Mouse (Mus musculus): ENCODE results near the gene Hist1h2bb. TPM values are rescaled to one million over a fixed set of nuclear protein-coding genes. Genes with fewer than 3 reads are reported as not detected.
"Not testable (repeated sequence)": the region's sequence is repeated elsewhere in the genome, so short reads cannot be mapped to it uniquely, and the experiment has no call there.

The Hist1h2bb gene
- polyA plus RNA-seq (2012; rRNA removed) (13.5 and 15.9 TPM in 2 replicates), polyA plus RNA-seq (2014; fragmentation: Nextera tagmentation; extraction: Ambion mirVana) (1.2 and 1.4 TPM in 2 replicates)

GRCm38 (mm10) chr13:23746201-23747080 is at the start of gene Hist1h2bb:
Gene Hist1h2bb (plus strand): TSS chr13:23746734.
- ATAC-seq (ENCODE audit: low FRiP score, low read depth) (peak; percentile 87), DNase-seq (ENCODE audit: low spot score) (peak; percentile 95)
- H3K36me3 ChIP-seq (ENCODE audit: control insufficient read depth, insufficient read depth, low read length); H3K27me3 ChIP-seq (ENCODE audit: control insufficient read depth, insufficient read depth, low read length); H3K9me3 ChIP-seq (ENCODE audit: control insufficient read depth, low read length): not testable (repeated sequence)
- Histone ChIP-seq H3K4me3 (replicated peaks; ENCODE audit: low read length) (peak within 1 kb of the TSS; percentile 42), H3K27ac (replicated peaks; ENCODE audit: low read depth, low read length) (peak within 1 kb of the TSS; percentile 96), H3K4me2 (replicated peaks; ENCODE audit: low read depth, low read length, severe bottlenecking) (peak within 1 kb of the TSS; percentile 69), H3K9ac (ENCODE audit: low read depth, low read length, severe bottlenecking) (peak within 1 kb of the TSS; percentile 59), H3K4me1 (ENCODE audit: control insufficient read depth, insufficient read depth, low read length) (0 out of 2 replicates have a peak, but pooled peaks cover 11% of the 10 kb centered on the region)
- 1% methylated on average over 32 of the region's 58 CpGs for WGBS
- peak; percentile 63; the same call in 1 of the 2 replicates for TF ChIP-seq POLR2A (IDR thresholded peaks at IDR 0.05; ENCODE audit: borderline replicate concordance, extremely low read depth, insufficient read depth, insufficient read length)

DNA sequence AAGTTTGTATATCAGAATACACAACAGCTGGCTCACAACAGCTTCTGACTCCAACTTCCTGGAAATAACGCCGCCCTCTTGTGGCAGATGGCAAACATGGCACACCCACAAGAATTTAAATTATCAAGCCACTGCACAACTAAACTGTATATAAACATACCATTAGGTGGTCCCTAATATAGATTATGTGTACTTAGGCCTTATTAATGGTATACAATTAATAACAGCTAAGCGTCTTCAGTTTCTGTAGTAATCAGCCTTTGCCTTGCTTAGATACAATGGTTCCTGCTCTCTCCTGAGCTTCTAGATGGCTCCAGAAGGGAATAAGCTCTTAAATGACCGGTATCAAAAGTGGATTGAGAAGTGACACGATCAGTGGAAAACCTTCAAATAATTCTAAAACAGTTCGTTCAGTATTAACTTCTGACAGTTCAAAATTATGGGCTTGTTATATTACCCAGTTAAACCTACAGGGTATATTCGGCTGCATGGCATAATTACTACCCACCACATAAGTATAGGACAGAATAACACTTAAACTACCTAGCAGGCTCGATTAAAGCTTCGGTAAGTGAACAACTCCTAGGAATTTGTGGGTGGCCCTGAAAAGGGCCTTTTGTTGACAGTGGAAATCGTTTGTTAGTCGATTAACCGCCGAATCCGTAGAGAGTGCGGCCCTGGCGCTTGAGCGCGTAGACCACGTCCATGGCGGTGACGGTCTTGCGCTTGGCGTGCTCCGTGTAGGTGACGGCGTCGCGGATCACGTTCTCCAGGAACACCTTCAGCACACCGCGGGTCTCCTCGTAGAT is 48.8 kb upstream of the Hist1h2bb start:
- ATAC-seq (ENCODE audit: low FRiP score, low read depth) (peak; percentile 70), DNase-seq (ENCODE audit: low spot score) (peak; percentile 72)
- H3K4me1 ChIP-seq (ENCODE audit: control insufficient read depth, insufficient read depth, low read length), result peaks cover 8% of the 10 kb centered on the region; the same call in 1 of the 2 replicates
- H3K9me3 ChIP-seq (ENCODE audit: control insufficient read depth, low read length), result no peaks in the 10 kb centered on the region
- H3K36me3 ChIP-seq (ENCODE audit: control insufficient read depth, insufficient read depth, low read length), result no peaks in the 10 kb centered on the region
- TF ChIP-seq POLR2A (IDR thresholded peaks at IDR 0.05; ENCODE audit: borderline replicate concordance, extremely low read depth, insufficient read depth, insufficient read length), result no peak
- under 1% methylated on average over 21 of the region's 32 CpGs for WGBS
- H3K27me3 ChIP-seq (ENCODE audit: control insufficient read depth, insufficient read depth, low read length), result no peaks in the 10 kb centered on the region
- H3K27ac ChIP-seq (replicated peaks; ENCODE audit: low read depth, low read length), result peak overlapping the region; percentile 85
- peak overlapping the region; percentile 43 for H3K4me3 ChIP-seq (replicated peaks; ENCODE audit: low read length)
- H3K9ac ChIP-seq (ENCODE audit: low read depth, low read length, severe bottlenecking), result peak overlapping the region; percentile 53
- H3K4me2 ChIP-seq (replicated peaks; ENCODE audit: low read depth, low read length, severe bottlenecking), result peak overlapping the region; percentile 76

DNA sequence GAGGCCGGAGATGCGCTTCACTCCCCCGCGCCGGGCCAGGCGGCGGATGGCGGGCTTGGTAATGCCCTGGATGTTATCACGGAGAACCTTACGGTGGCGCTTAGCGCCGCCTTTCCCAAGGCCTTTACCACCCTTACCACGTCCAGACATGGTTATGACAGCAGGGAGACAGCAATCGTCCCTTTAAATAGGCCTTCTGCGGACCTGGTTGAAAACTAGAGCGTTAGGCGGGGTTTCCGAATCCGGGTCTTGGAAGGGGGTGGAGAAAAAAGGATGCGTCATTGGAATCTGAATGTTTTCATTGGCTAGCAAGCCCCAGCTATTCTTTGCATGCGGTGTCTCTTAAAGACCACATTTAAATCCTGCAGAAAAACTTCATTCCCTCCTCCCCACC is 48.2 kb upstream of the Hist1h2bb start, which contains the start of gene Hist1h4c:
Gene Hist1h4c, minus strand, starts transcription at position 155 of the 394 bp plus-strand sequence.
- peak; percentile 99 for DNase-seq (ENCODE audit: low spot score)
- H3K9me3 ChIP-seq (ENCODE audit: control insufficient read depth, low read length), result no peaks in the 10 kb centered on the region
- H3K27me3 ChIP-seq (ENCODE audit: control insufficient read depth, insufficient read depth, low read length), result no peaks in the 10 kb centered on the region
- H3K27ac ChIP-seq (replicated peaks; ENCODE audit: low read depth, low read length), result peak within 1 kb of the TSS; percentile 85
- peaks cover 8% of the 10 kb centered on the region; the same call in 1 of the 2 replicates for H3K4me1 ChIP-seq (ENCODE audit: control insufficient read depth, insufficient read depth, low read length)
- under 1% methylated on average over 14 of the region's 22 CpGs for WGBS
- no peaks in the 10 kb centered on the region for H3K36me3 ChIP-seq (ENCODE audit: control insufficient read depth, insufficient read depth, low read length)
- H3K9ac ChIP-seq (ENCODE audit: low read depth, low read length, severe bottlenecking), result peak within 1 kb of the TSS; percentile 53
- ATAC-seq (ENCODE audit: low FRiP score, low read depth), result peak; percentile 93
- peak; percentile 99; the same call in 1 of the 2 replicates for TF ChIP-seq POLR2A (IDR thresholded peaks at IDR 0.05; ENCODE audit: borderline replicate concordance, extremely low read depth, insufficient read depth, insufficient read length)
- peak within 1 kb of the TSS; percentile 43 for H3K4me3 ChIP-seq (replicated peaks; ENCODE audit: low read length)
- H3K4me2 ChIP-seq (replicated peaks; ENCODE audit: low read depth, low read length, severe bottlenecking), result peak within 1 kb of the TSS; percentile 76

- peaks cover 8% of the 10 kb centered on the region; the same call in 1 of the 2 replicates for H3K4me1 ChIP-seq (ENCODE audit: control insufficient read depth, insufficient read depth, low read length)
- peak overlapping the region; percentile 39 for H3K27ac ChIP-seq (replicated peaks; ENCODE audit: low read depth, low read length)
- TF ChIP-seq POLR2A (IDR thresholded peaks at IDR 0.05; ENCODE audit: borderline replicate concordance, extremely low read depth, insufficient read depth, insufficient read length), result no peak
- no peaks in the 10 kb centered on the region for H3K27me3 ChIP-seq (ENCODE audit: control insufficient read depth, insufficient read depth, low read length)
- no peak overlapping the region for H3K9ac ChIP-seq (ENCODE audit: low read depth, low read length, severe bottlenecking)
- DNase-seq (ENCODE audit: low spot score), result no peak
- WGBS, result 62% methylated on average over 6 of the region's 6 CpGs
- no peaks in the 10 kb centered on the region for H3K9me3 ChIP-seq (ENCODE audit: control insufficient read depth, low read length)
- no peaks in the 10 kb centered on the region for H3K36me3 ChIP-seq (ENCODE audit: control insufficient read depth, insufficient read depth, low read length)
- H3K4me2 ChIP-seq (replicated peaks; ENCODE audit: low read depth, low read length, severe bottlenecking), result peak overlapping the region; percentile 76
- ATAC-seq (ENCODE audit: low FRiP score, low read depth), result no peak
- no peak overlapping the region for H3K4me3 ChIP-seq (replicated peaks; ENCODE audit: low read length)
Observed at GRCm38 (mm10) chr13:23698996-23699395, 47.5 kb upstream of the Hist1h2bb start.

DNA sequence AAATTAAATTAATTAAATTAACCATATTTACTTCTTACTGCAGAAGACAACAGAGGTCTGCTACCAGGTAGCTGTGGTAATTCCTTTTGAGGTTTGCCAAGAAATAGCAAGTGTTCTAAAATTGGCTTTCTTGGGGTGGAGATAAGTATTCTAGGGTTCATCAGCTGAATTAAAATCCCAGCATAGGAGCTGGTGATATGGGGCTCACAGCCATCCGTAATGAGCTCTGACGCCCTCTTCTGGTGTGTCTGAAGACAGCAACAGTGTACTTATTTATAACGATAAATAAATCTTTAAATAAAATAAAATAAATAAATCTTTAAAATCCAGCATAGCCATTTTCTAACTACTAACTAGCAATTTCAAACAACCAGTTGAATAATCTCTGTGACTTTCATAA is 46.8 kb upstream of the Hist1h2bb start:
- TF ChIP-seq POLR2A (IDR thresholded peaks at IDR 0.05; ENCODE audit: borderline replicate concordance, extremely low read depth, insufficient read depth, insufficient read length), result no peak
- Histone ChIP-seq H3K4me1 (ENCODE audit: control insufficient read depth, insufficient read depth, low read length) (peaks cover 8% of the 10 kb centered on the region; the same call in 1 of the 2 replicates), H3K4me2 (replicated peaks; ENCODE audit: low read depth, low read length, severe bottlenecking) (no peak overlapping the region), H3K4me3 (replicated peaks; ENCODE audit: low read length) (no peak overlapping the region), H3K27ac (replicated peaks; ENCODE audit: low read depth, low read length) (no peak overlapping the region), H3K27me3 (ENCODE audit: control insufficient read depth, insufficient read depth, low read length) (no peaks in the 10 kb centered on the region), H3K9me3 (ENCODE audit: control insufficient read depth, low read length) (no peaks in the 10 kb centered on the region), H3K36me3 (ENCODE audit: control insufficient read depth, insufficient read depth, low read length) (no peaks in the 10 kb centered on the region), H3K9ac (ENCODE audit: low read depth, low read length, severe bottlenecking) (no peak overlapping the region)
- no peak for DNase-seq (ENCODE audit: low spot score)
- no peak for ATAC-seq (ENCODE audit: low FRiP score, low read depth)
- 67% methylated on average over 3 of the region's 3 CpGs for WGBS

Data from limb, embryonic 14.5 days (tissue).